In the genomic region with DNA sequence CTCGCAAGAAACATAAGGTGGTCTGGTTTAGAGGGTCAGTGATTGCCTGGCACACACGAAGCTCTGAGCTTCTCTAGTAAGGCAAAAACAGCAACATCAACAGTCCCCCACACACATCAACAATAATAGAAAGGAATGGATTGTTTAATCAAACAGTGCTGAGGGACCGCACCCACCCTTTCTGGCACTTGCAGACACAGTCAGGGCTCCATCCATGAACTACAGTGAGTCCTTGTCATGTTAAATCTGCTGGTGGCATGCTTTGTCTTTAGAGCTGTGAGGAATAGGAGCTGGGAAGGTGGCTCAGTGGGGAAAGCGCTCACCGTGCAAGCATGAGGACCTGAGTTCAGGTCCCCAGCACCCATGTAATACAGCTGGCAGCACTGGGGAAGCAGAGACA, we compare ENCODE assay signal across 25 mouse cellular contexts.
"Had no signal": no experiment of that assay in that cellular context is flagged by ENCODE, and none has a peak within 500 bp of the region (broad histone marks: within the 10 kb centered on the region; RNA-seq: fewer than 3 reads in every experiment).

No protein-coding gene starts in this region.

- H3K4me1 ChIP-seq: limb, embryonic 12.5 days; limb, embryonic 13.5 days; liver, embryonic 12.5 days; liver, embryonic 13.5 days; liver, embryonic 15.5 days; lung, embryonic 15.5 days; midbrain, embryonic 12.5 days; midbrain, embryonic 15.5 days had no signal

- H3K27me3 ChIP-seq: limb, embryonic 12.5 days; limb, embryonic 13.5 days; limb, embryonic 15.5 days; liver, embryonic 13.5 days; liver, embryonic 15.5 days; lung, embryonic 15.5 days; midbrain, embryonic 13.5 days; midbrain, embryonic 15.5 days had no signal

- H3K27ac ChIP-seq: left cerebral cortex, adult 2 months; limb, embryonic 12.5 days; limb, embryonic 13.5 days; limb, embryonic 15.5 days; liver, embryonic 12.5 days; liver, embryonic 13.5 days; liver, embryonic 14.5 days; liver, embryonic 15.5 days; lung, embryonic 15.5 days; macrophage; midbrain, embryonic 10.5 days; midbrain, embryonic 12.5 days; midbrain, embryonic 13.5 days; midbrain, embryonic 15.5 days had no signal

- DNase-seq: left cerebral cortex, postnatal 4 days; liver; liver, embryonic 13.5 days; liver, postnatal 0 days; lung, adult 2 months; lung, embryonic 14.5 days; lung, postnatal 10 days; lung, postnatal 14 days; lung, postnatal 4 days; midbrain, embryonic 14.5 days had no signal

- H3K36me3 ChIP-seq: limb, embryonic 12.5 days; limb, embryonic 13.5 days; limb, embryonic 15.5 days; liver, embryonic 12.5 days; liver, embryonic 13.5 days; liver, embryonic 15.5 days; lung, embryonic 15.5 days; midbrain, embryonic 10.5 days; midbrain, embryonic 12.5 days; midbrain, embryonic 13.5 days; midbrain, embryonic 15.5 days had no signal

- H3K9me3 ChIP-seq: limb, embryonic 12.5 days; limb, embryonic 13.5 days; limb, embryonic 15.5 days; liver, embryonic 12.5 days; liver, embryonic 13.5 days; liver, embryonic 15.5 days; lung, embryonic 15.5 days; megakaryocyte, embryonic 14.5 days; midbrain, embryonic 10.5 days; midbrain, embryonic 12.5 days; midbrain, embryonic 13.5 days; midbrain, embryonic 15.5 days had no signal

- H3K4me3 ChIP-seq: left cerebral cortex, adult 2 months; limb, embryonic 12.5 days; limb, embryonic 13.5 days; limb, embryonic 15.5 days; liver, embryonic 12.5 days; liver, embryonic 13.5 days; liver, embryonic 15.5 days; lung, embryonic 15.5 days; megakaryocyte, embryonic 14.5 days; midbrain, embryonic 10.5 days; midbrain, embryonic 12.5 days; midbrain, embryonic 13.5 days; midbrain, embryonic 15.5 days; myocyte had no signal
